Mouse (Mus musculus) lung, embryonic 14.5 days (tissue): ENCODE results near the gene Skap2. TPM values are rescaled to one million over a fixed set of nuclear protein-coding genes. Genes with fewer than 3 reads are reported as not detected.

Experiments
- ATAC-seq: fragments of 200-750 bp; cut with Nextera tagmentation; 2 replicates; pipeline ENCODE4 v1.8.0; 2017; ENCODE audit warnings: mild to moderate bottlenecking, moderate TSS enrichment, moderate library complexity; ENCODE audit not compliant: insufficient read depth
- DNase-seq: peaks from one replicate; pipeline ENCODE4 v3.0.0-alpha.2; 2015
- H3K27ac ChIP-seq: fragments of 300-500 bp; sonication (generic); 2 replicates; pipeline ENCODE4 v1.5.1; 2014; ENCODE audit warnings: low read depth, mild to moderate bottlenecking, moderate library complexity
- H3K27me3 ChIP-seq: fragments of 300-500 bp; sonication (generic); 2 replicates; pipeline ENCODE4 v1.6.1; 2014; ENCODE audit warnings: low read length, control low read depth; ENCODE audit not compliant: insufficient read depth
- H3K36me3 ChIP-seq: fragments of 300-500 bp; sonication (generic); 2 replicates; pipeline ENCODE4 v1.6.1; 2014; ENCODE audit warnings: control low read depth; ENCODE audit not compliant: insufficient read depth
- H3K4me1 ChIP-seq: fragments of 300-500 bp; sonication (generic); 2 replicates; pipeline ENCODE4 v1.6.1; 2014; ENCODE audit warnings: antibody characterized with exemption, control low read depth; ENCODE audit not compliant: insufficient read depth
- H3K4me2 ChIP-seq: fragments of 300-500 bp; sonication (generic); 2 replicates; pipeline ENCODE4 v1.6.1; 2014; ENCODE audit warnings: mild to moderate bottlenecking
- H3K4me3 ChIP-seq: fragments of 300-500 bp; sonication (generic); 2 replicates; pipeline ENCODE4 v1.5.1; 2014; ENCODE audit warnings: low read depth, low read length
- H3K9ac ChIP-seq: fragments of 300-500 bp; sonication (generic); 2 replicates; pipeline ENCODE4 v1.6.1; 2014
- H3K9me3 ChIP-seq: fragments of 300-500 bp; sonication (generic); 2 replicates; pipeline ENCODE4 v1.6.1; 2016; ENCODE audit warnings: low read depth, low read length, control low read depth
- CTCF ChIP-seq: IDR thresholded peaks from 2 replicates; pipeline ENCODE4 v1.5.1; 2016; ENCODE audit warnings: antibody characterized with exemption, low read depth
- WGBS: fragments of 180-500 bp; shearing (Covaris S2); extraction: QIAGEN DNeasy Blood & Tissue Kit; methylation state at CpG from one replicate; pipeline ENCODE4 v1.1.7; 2014; 5-methylcytosine and 5-hydroxymethylcytosine counted together
- polyA plus RNA-seq: library from polyadenylated mRNA; unstranded; fragments of >200 nt; fragmentation: Nextera tagmentation; extraction: Ambion mirVana; gene quantifications from 2 replicates; pipeline ENCODE4 v1.2.1, GENCODE M21; 2014

Skap2 gene
- polyA plus RNA-seq, 1 experiment from 2014 or later, result 61.2 TPM

DNA sequence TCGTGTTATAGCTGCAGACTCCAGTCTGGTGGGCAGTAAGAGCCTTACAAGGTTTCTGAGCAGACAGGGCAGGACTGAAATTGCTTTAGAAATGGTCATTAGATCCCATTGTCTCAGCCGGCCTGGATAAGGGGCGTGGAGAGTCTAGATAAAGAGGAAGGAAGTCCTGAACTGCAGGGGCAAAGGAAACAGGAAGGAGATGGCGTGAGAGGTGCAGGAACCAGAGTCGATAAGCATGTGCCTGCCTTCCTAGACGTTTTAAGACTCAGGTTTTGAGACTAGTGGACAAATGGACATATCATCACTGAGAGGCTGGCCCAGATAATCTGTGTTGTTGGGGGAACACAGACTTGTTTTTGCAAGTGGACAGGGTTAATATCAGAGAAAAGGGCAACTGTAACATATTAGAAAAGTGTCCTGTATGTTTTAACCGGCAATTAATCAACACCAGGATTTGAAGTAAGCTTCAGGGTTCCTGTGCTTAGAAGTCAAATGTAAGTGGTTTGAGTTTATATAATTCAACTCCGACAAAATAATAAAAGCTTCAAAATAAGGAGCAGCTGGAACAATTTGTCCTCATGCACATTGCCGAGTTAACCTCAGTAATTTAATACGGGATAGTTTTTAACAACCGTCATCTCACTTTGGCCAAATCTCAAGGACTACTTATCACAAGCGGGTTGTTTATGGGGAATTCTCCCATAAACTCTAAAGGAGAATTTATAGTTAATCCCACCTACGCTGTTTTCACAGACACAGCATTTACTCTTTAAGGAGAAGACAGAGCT is 131.0 kb downstream of the Skap2 start:
- DNase-seq (peak; percentile 64), ATAC-seq (peak; percentile 50; the same call in 1 of the 2 replicates)
- no peak for TF ChIP-seq CTCF
- H3K4me2 ChIP-seq, result peak overlapping the region; percentile 40
- no peaks in the 10 kb centered on the region for H3K36me3 ChIP-seq
- H3K9ac ChIP-seq, result peak overlapping the region; percentile 18
- 19% methylated on average over 13 of the region's 13 CpGs for WGBS
- H3K27ac ChIP-seq, result peak overlapping the region; percentile 90
- no peaks in the 10 kb centered on the region for H3K27me3 ChIP-seq
- no peak overlapping the region for H3K4me3 ChIP-seq
- peaks cover 54% of the 10 kb centered on the region for H3K4me1 ChIP-seq
- no peaks in the 10 kb centered on the region for H3K9me3 ChIP-seq

DNA sequence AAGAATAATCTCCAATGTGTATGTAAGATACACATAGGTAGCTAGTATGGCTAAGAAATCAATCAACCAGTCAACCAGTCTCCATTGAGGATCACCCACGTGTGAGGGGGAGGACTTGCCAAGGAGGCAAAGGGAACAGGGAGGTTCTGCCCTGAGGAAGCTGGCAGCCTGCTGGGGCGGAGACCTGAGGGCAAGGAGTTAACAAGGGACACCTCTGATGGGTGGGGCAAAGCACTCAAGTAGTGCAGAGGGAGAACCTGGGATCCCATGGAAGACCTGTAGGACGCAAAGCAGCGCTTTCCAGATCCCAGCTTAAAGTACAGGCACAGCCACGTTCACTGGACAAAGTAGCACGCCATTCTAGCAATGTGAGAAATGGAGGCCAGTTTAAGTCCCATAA is 131.6 kb downstream of the Skap2 start:
- no peaks in the 10 kb centered on the region for H3K9me3 ChIP-seq
- H3K4me2 ChIP-seq, result peak overlapping the region; percentile 40
- DNase-seq, result no peak
- peak overlapping the region; percentile 18 for H3K9ac ChIP-seq
- ATAC-seq, result no peak
- H3K27me3 ChIP-seq, result no peaks in the 10 kb centered on the region
- no peak for TF ChIP-seq CTCF
- WGBS, result 46% methylated on average over 6 of the region's 6 CpGs
- H3K4me1 ChIP-seq, result peaks cover 57% of the 10 kb centered on the region
- peak overlapping the region; percentile 90 for H3K27ac ChIP-seq
- no peaks in the 10 kb centered on the region for H3K36me3 ChIP-seq
- no peak overlapping the region for H3K4me3 ChIP-seq

GRCm38 (mm10) chr6:51878551-51878950 is 133.8 kb downstream of the Skap2 start:
- ATAC-seq, result peak; percentile 50; the same call in 1 of the 2 replicates
- 63% methylated on average over 2 of the region's 2 CpGs for WGBS
- no peak overlapping the region for H3K27ac ChIP-seq

DNA sequence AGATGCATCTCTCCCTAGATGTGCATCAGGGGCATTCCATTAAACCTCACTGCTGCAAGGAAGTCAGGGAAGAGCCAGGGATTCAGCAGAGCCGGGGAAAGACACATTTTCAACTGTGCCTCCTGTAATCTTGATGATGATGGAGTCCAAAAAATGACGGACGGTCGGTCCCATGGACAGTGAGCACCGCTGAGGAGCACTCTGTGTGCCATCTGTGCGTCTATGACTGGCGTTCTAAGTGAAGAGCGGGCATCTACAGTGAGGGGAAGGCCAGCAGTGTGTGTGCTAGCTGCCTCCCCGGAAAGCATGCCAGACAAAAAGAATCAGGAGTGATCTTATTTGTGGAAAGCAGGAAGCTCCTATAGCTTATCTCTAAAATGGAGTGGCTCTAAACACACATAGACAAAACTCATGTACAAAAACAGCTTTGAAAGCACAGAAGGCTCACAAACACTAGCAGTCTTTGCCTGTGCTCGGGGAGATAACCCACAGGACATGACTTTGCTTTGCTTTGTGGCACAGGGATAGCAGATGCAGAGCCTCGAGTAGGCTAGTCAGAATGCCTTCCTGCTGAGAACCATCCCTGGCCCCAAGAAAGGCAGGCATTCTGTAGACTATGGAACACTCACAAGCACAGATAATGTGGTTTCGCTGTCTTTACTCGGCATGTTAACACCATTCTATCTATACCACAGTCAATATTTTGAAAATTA is 135.4 kb downstream of the Skap2 start:
- no peak for TF ChIP-seq CTCF
- peak overlapping the region; percentile 89 for H3K27ac ChIP-seq
- H3K36me3 ChIP-seq, result no peaks in the 10 kb centered on the region
- peak overlapping the region; percentile 1; the same call in 1 of the 2 replicates for H3K9ac ChIP-seq
- WGBS, result 40% methylated on average over 13 of the region's 13 CpGs
- H3K4me1 ChIP-seq, result peaks cover 55% of the 10 kb centered on the region
- H3K9me3 ChIP-seq, result no peaks in the 10 kb centered on the region
- no peaks in the 10 kb centered on the region for H3K27me3 ChIP-seq
- peak overlapping the region; percentile 10; the same call in 1 of the 2 replicates for H3K4me2 ChIP-seq
- peak; percentile 44 for DNase-seq
- H3K4me3 ChIP-seq, result no peak overlapping the region
- no peak for ATAC-seq

More at GRCm38 (mm10) chr6:51878551-51878950, 133.8 kb downstream of the Skap2 start:
- no peaks in the 10 kb centered on the region for H3K27me3 ChIP-seq
- H3K4me2 ChIP-seq, result no peak overlapping the region
- H3K4me3 ChIP-seq, result no peak overlapping the region
- H3K4me1 ChIP-seq, result peaks cover 62% of the 10 kb centered on the region
- no peaks in the 10 kb centered on the region for H3K9me3 ChIP-seq
- peak; percentile 50 for DNase-seq
- no peaks in the 10 kb centered on the region for H3K36me3 ChIP-seq
- no peak overlapping the region for H3K9ac ChIP-seq
- no peak for TF ChIP-seq CTCF

DNA sequence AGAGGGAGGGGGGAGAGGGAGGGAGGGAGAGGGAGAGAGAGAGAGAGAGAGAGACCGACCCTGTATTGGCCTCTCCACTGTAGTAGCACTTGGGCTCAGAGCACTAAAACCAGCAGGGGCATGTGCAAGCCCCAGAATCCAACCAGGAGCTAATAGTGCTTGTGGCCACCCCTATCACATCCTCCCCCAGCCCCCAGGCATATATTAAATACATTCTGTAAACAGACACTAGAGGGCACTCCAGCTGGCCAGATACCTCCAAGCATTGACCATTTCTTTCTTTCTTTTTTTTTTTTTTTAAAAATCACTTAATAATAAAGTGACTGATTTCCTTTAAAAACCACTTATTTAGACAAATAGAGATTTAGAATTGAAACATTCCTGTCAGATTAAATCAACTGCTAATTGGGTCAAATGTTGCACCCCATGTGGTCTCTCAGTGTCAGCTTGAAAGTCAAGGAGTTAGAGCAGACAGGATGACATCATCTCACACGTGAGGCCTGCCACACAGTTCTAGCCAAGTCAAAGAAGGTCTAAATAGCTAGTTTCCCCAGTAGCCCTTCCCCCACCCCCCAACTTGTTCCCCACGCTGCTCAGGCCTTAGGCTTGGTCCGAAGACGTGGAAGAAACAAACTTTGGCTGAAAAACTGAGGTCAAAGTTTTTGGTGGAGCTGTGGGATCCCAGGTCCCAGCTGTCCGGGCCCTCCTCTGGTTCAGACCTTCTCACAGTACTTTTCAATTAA is 136.3 kb downstream of the Skap2 start:
- peak; percentile 67 for TF ChIP-seq CTCF
- H3K27ac ChIP-seq, result peak overlapping the region; percentile 89
- no peak overlapping the region for H3K4me3 ChIP-seq
- H3K9ac ChIP-seq, result no peak overlapping the region
- DNase-seq, result peak; percentile 89
- H3K4me1 ChIP-seq, result peaks cover 46% of the 10 kb centered on the region
- no peaks in the 10 kb centered on the region for H3K9me3 ChIP-seq
- H3K4me2 ChIP-seq, result peak overlapping the region; percentile 23
- peak; percentile 78 for ATAC-seq
- no peaks in the 10 kb centered on the region for H3K27me3 ChIP-seq
- WGBS, result 16% methylated on average over 6 of the region's 6 CpGs
- H3K36me3 ChIP-seq, result no peaks in the 10 kb centered on the region

DNA sequence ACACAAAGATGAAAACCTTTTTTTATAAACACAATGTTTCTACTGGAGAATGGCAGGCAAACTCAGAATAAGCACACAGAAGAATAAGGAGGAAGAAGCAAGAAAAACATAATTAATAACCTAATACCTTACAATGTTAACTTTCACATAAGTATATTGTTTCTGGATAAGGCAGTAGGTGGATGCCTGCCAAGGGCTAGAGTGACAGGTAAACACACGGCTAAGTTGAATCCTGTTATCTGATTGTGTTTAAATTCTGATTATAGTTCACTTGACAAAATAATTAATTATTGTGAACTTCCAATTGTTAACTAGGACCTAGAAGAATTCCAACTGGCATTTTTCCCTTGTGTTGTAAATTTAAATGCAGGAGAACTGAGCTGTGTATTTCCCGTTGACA is 138.3 kb downstream of the Skap2 start:
- peaks cover 29% of the 10 kb centered on the region for H3K4me1 ChIP-seq

GRCm38 (mm10) chr6:51871135-51871534 is 141.2 kb downstream of the Skap2 start:
- TF ChIP-seq CTCF, result peak; percentile 66

More for the DNA sequence above, 138.3 kb downstream of the Skap2 start:
- H3K36me3 ChIP-seq, result no peaks in the 10 kb centered on the region
- H3K27me3 ChIP-seq, result no peaks in the 10 kb centered on the region
- no peak overlapping the region for H3K4me3 ChIP-seq
- WGBS, result 33% methylated on average over 2 of the region's 2 CpGs
- no peak for ATAC-seq
- no peak for TF ChIP-seq CTCF
- H3K27ac ChIP-seq, result no peak overlapping the region
- H3K9ac ChIP-seq, result no peak overlapping the region
- no peak overlapping the region for H3K4me2 ChIP-seq
- no peaks in the 10 kb centered on the region for H3K9me3 ChIP-seq
- DNase-seq, result peak; percentile 68

More at GRCm38 (mm10) chr6:51871135-51871534, 141.2 kb downstream of the Skap2 start:
- peaks cover 5% of the 10 kb centered on the region; the same call in 1 of the 2 replicates for H3K4me1 ChIP-seq
- H3K9me3 ChIP-seq, result no peaks in the 10 kb centered on the region
- DNase-seq (peak; percentile 71), ATAC-seq (no peak)
- H3K36me3 ChIP-seq, result no peaks in the 10 kb centered on the region
- no peak overlapping the region for H3K4me2 ChIP-seq
- no peak overlapping the region for H3K4me3 ChIP-seq
- WGBS, result 11% methylated on average over 1 of the region's 1 CpGs
- no peak overlapping the region for H3K9ac ChIP-seq
- no peak overlapping the region for H3K27ac ChIP-seq
- H3K27me3 ChIP-seq, result no peaks in the 10 kb centered on the region
